17 mouse cellular contexts compared by ENCODE assay signal in the genomic region with DNA sequence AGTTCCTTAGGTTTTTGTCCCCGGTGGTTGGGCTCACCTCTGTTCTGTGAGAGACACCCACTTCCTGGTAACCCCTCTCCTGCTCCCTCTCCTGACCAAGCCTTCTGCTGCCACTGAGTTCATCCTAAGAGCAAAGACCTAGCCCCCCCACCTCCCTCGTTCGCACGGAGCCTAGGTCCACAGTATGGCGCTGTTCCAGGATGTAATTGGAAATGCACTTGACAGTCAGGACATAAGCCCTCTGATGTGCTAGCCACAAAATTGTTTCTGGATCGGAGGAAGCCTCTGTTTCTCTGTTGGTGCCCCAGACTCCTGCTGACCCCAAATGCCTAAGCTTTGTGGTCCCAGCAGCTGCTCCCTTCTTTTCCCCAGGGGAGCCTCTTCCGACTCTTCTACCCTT. TPM values are rescaled to one million over a fixed set of nuclear protein-coding genes. Genes with fewer than 3 reads are reported as not detected.
A peak's percentile ranks its signal among the peaks of the same experiment; 100 is the strongest.
DNase-seq lines count a peak whose midpoint lies in the region; ATAC-seq and TF ChIP-seq lines count a peak whose summit lies in the region.
"Had no signal": no experiment of that assay in that cellular context is flagged by ENCODE, and none has a peak within 500 bp of the region (broad histone marks: within the 10 kb centered on the region; RNA-seq: fewer than 3 reads in every experiment).

No protein-coding gene starts in this region.

- H3K9me3 ChIP-seq in heart, embryonic 16.5 days (replicated peaks; ENCODE audit: control insufficient read depth, low read length) = no peaks in the 10 kb centered on the region
- no peaks in the 10 kb centered on the region for H3K9me3 ChIP-seq in liver, embryonic 14.5 days (ENCODE audit: control insufficient read depth, low read length)
- H3K9me3 ChIP-seq in liver, embryonic 11.5 days (ENCODE audit: control insufficient read depth, low read length) = no peaks in the 10 kb centered on the region
- H3K9me3 ChIP-seq: embryonic facial prominence, embryonic 10.5 days; intestine, embryonic 15.5 days had no signal

- 42% methylated on average over 7 of the region's 7 CpGs for WGBS in heart, embryonic 16.5 days
- WGBS in liver, embryonic 14.5 days (ENCODE audit: insufficient replicate concordance) = 37% methylated on average over 7 of the region's 7 CpGs
- 53% methylated on average over 7 of the region's 7 CpGs for WGBS in liver, embryonic 11.5 days

- H3K27me3 ChIP-seq in heart, embryonic 16.5 days (ENCODE audit: control insufficient read depth, insufficient read depth, low read length) = no peaks in the 10 kb centered on the region
- no peaks in the 10 kb centered on the region for H3K27me3 ChIP-seq in liver, embryonic 14.5 days (ENCODE audit: control insufficient read depth, insufficient read depth, low read length)
- H3K27me3 ChIP-seq in liver, embryonic 11.5 days (replicated peaks; ENCODE audit: control insufficient read depth, insufficient read depth, low read length) = no peaks in the 10 kb centered on the region
- H3K27me3 ChIP-seq: intestine, embryonic 15.5 days had no signal

- H3K4me3 ChIP-seq in heart, embryonic 16.5 days (ENCODE audit: low read length) = no peak overlapping the region
- no peak overlapping the region for H3K4me3 ChIP-seq in liver, embryonic 14.5 days (ENCODE audit: insufficient read depth in 1 of 2, low read depth in 2 of 2, low read length in 2 of 2)
- no peak overlapping the region for H3K4me3 ChIP-seq in liver, embryonic 11.5 days (ENCODE audit: low read depth, low read length)
- H3K4me3 ChIP-seq: embryonic facial prominence, embryonic 10.5 days; erythroblast, embryonic 14.5 days; intestine, embryonic 15.5 days had no signal

- TF ChIP-seq CTCF in liver, embryonic 14.5 days (IDR thresholded peaks at IDR 0.05; ENCODE audit: low read depth) = peak; percentile 24; the same call in 1 of the 2 replicates

- H3K36me3 ChIP-seq in heart, embryonic 16.5 days (ENCODE audit: control insufficient read depth, insufficient read depth) = no peaks in the 10 kb centered on the region
- no peaks in the 10 kb centered on the region for H3K36me3 ChIP-seq in liver, embryonic 14.5 days (replicated peaks; ENCODE audit: control insufficient read depth, insufficient read depth, low read depth)
- no peaks in the 10 kb centered on the region for H3K36me3 ChIP-seq in liver, embryonic 11.5 days (ENCODE audit: control insufficient read depth, insufficient read depth, low read length)
- H3K36me3 ChIP-seq: embryonic facial prominence, embryonic 10.5 days; intestine, embryonic 15.5 days had no signal

- H3K27ac ChIP-seq in heart, embryonic 16.5 days (ENCODE audit: low read length) = peak overlapping the region; percentile 41
- no peak overlapping the region for H3K27ac ChIP-seq in liver, embryonic 14.5 days
- H3K27ac ChIP-seq in liver, embryonic 11.5 days (ENCODE audit: low read depth, low read length) = no peak overlapping the region
- H3K27ac ChIP-seq: embryonic facial prominence, embryonic 10.5 days; intestine, embryonic 15.5 days had no signal

- 0 out of 2 replicates have a peak overlapping the region, but pooled peaks have one; percentile 13 for H3K4me2 ChIP-seq in heart, embryonic 16.5 days (ENCODE audit: low read depth, low read length)
- no peak overlapping the region for H3K4me2 ChIP-seq in liver, embryonic 14.5 days (ENCODE audit: low read depth)
- H3K4me2 ChIP-seq in liver, embryonic 11.5 days = no peak overlapping the region
- H3K4me2 ChIP-seq: intestine, embryonic 15.5 days had no signal

- H3K4me1 ChIP-seq in heart, embryonic 16.5 days (ENCODE audit: control insufficient read depth, insufficient read depth, low read length) = peaks cover 34% of the 10 kb centered on the region
- peaks cover 19 to 24% of the 10 kb centered on the region in 2 experiments for H3K4me1 ChIP-seq in liver, embryonic 14.5 days (replicated peaks; ENCODE audit: control insufficient read depth in 2 of 2, insufficient read depth in 2 of 2, low read length in 1 of 2)
- peaks cover 20% of the 10 kb centered on the region for H3K4me1 ChIP-seq in liver, embryonic 11.5 days (replicated peaks; ENCODE audit: control insufficient read depth, insufficient read depth, low read length)

- H3K9ac ChIP-seq in heart, embryonic 16.5 days (ENCODE audit: low read length) = no peak overlapping the region
- H3K9ac ChIP-seq in liver, embryonic 14.5 days (replicated peaks) = no peak overlapping the region
- H3K9ac ChIP-seq in liver, embryonic 11.5 days (ENCODE audit: low read depth, low read length) = no peak overlapping the region
- H3K9ac ChIP-seq: intestine, embryonic 15.5 days had no signal

- no peak for ATAC-seq in heart, embryonic 16.5 days (replicated peaks; ENCODE audit: extremely low read depth, insufficient read depth, low FRiP score)
- ATAC-seq in liver, embryonic 14.5 days (ENCODE audit: insufficient read depth) = no peak
- no peak for ATAC-seq in liver, embryonic 11.5 days (replicated peaks; ENCODE audit: low FRiP score)
- ATAC-seq in megakaryocyte-erythroid progenitor cell, adult 5-6 weeks (replicated peaks; ENCODE audit: low FRiP score, low TSS enrichment, poor library complexity, severe bottlenecking) = no peak
- ATAC-seq: activated CD4-positive, CD25-positive, alpha-beta regulatory T cell, adult 4 months; CD4-positive, CD25-positive, alpha-beta regulatory T cell, adult 4 months; intestine, embryonic 15.5 days had no signal

- TF ChIP-seq EP300 in liver, embryonic 14.5 days (IDR thresholded peaks at IDR 0.05; ENCODE audit: low read depth) = no peak

- no peak for DNase-seq in heart, adult 11 months
- DNase-seq in liver, embryonic 14.5 days (ENCODE audit: low read depth in 3 of 3, low spot score in 3 of 3) = no peak
- no peak for DNase-seq in liver, embryonic 11.5 days (ENCODE audit: low spot score)
- DNase-seq in 416B (ENCODE audit: low read depth) = peak; percentile 77
- peak; percentile 75 for DNase-seq in Muller cell, postnatal 12 days (ENCODE audit: inconsistent ontology term)
- DNase-seq: adrenal gland, postnatal 25 days; cerebellum, postnatal 25 days; gastrocnemius, postnatal 36 days; heart, postnatal 14 days had no signal

RNA-seq across cellular contexts. Expression of a gene that starts 7.6 kb away (rescaled TPM):
- 9.6 and 10.5 TPM in 2 replicates for polyA plus RNA-seq in heart, embryonic 16.5 days (2015; fragmentation: Nextera tagmentation; extraction: Ambion mirVana)
- 3.9 and 4.3 TPM in 2 replicates for polyA plus RNA-seq in liver, embryonic 14.5 days (2012; rRNA removed)
- polyA plus RNA-seq in liver, embryonic 14.5 days (2014; fragmentation: Nextera tagmentation; extraction: Ambion mirVana) = 4.3 and 5.4 TPM in 2 replicates
- polyA plus RNA-seq in liver, embryonic 11.5 days (2014; fragmentation: Nextera tagmentation; extraction: Ambion mirVana) = 7.9 and 8.5 TPM in 2 replicates
- total RNA-seq in megakaryocyte-erythroid progenitor cell, adult 5-6 weeks (2014; fragmentation: Nextera tagmentation) = 27.7 and 41.0 TPM in 2 replicates
- total RNA-seq in megakaryocyte-erythroid progenitor cell, adult 5-6 weeks (2017) = 18.2 and 24.1 TPM in 2 replicates
- polyA plus RNA-seq: erythroblast, embryonic 14.5 days had no signal

RNA-seq across cellular contexts. Expression of a gene that starts 20.1 kb away (rescaled TPM):
- 2.6 and 2.8 TPM in 2 replicates for polyA plus RNA-seq in heart, embryonic 16.5 days (2015; fragmentation: Nextera tagmentation; extraction: Ambion mirVana)
- 0.04 and 0.16 TPM in 2 replicates for polyA plus RNA-seq in liver, embryonic 14.5 days (2012; rRNA removed)
- polyA plus RNA-seq in liver, embryonic 14.5 days (2014; fragmentation: Nextera tagmentation; extraction: Ambion mirVana) = 0.04 and 0.11 TPM in 2 replicates
- 0.42 and 0.67 TPM in 2 replicates for polyA plus RNA-seq in liver, embryonic 11.5 days (2014; fragmentation: Nextera tagmentation; extraction: Ambion mirVana)
- total RNA-seq in megakaryocyte-erythroid progenitor cell, adult 5-6 weeks (2014; fragmentation: Nextera tagmentation) = not detected in 2 replicates
- total RNA-seq in megakaryocyte-erythroid progenitor cell, adult 5-6 weeks (2017) = not detected in 2 replicates
- total RNA-seq: monocyte, adult 5-6 weeks had no signal
- polyA plus RNA-seq: erythroblast, embryonic 14.5 days had no signal

Comparison
In these comparisons a context has a peak if more than half of its experiments do, and no peak if none do; other contexts are left out.
1. DNase-seq: peak in 416B (single experiment) and Muller cell, postnatal 12 days (single experiment); none in heart, adult 11 months (single experiment), liver, embryonic 14.5 days (0 of 3) and liver, embryonic 11.5 days (single experiment).